In genomic region chr7:6868831-6869230, GRCm38 (mm10) we compare ENCODE assay signal across 24 mouse cellular contexts.
"Had no signal": no experiment of that assay in that cellular context is flagged by ENCODE, and none has a peak within 500 bp of the region (broad histone marks: within the 10 kb centered on the region; RNA-seq: fewer than 3 reads in every experiment).

No protein-coding gene starts in this region.

- DNase-seq: gastrocnemius, adult 2 months; gastrocnemius, postnatal 10 days; gastrocnemius, postnatal 25 days; heart, adult 18-20 months; heart, postnatal 10 days; heart, postnatal 4 days; kidney, adult 18-20 months; kidney, adult 8-10 months; kidney, postnatal 10 days; kidney, postnatal 25 days; kidney, postnatal 4 days; liver; liver, embryonic 13.5 days had no signal

- H3K4me1 ChIP-seq: heart, embryonic 10.5 days; heart, embryonic 12.5 days; intestine, embryonic 15.5 days; limb, embryonic 10.5 days; limb, embryonic 12.5 days; liver, embryonic 13.5 days had no signal

- H3K4me3 ChIP-seq: gastrocnemius, adult 2 months; heart, embryonic 10.5 days; heart, embryonic 12.5 days; hindbrain, embryonic 10.5 days; hindbrain, embryonic 13.5 days; intestine, embryonic 15.5 days; left cerebral cortex, adult 2 months; limb, embryonic 10.5 days; limb, embryonic 12.5 days; liver, embryonic 13.5 days had no signal

- H3K27ac ChIP-seq: gastrocnemius, adult 2 months; heart, embryonic 10.5 days; hindbrain, embryonic 10.5 days; intestine, embryonic 15.5 days; left cerebral cortex, adult 2 months; limb, embryonic 10.5 days; limb, embryonic 12.5 days; liver, embryonic 13.5 days had no signal

- H3K36me3 ChIP-seq: heart, embryonic 10.5 days; heart, embryonic 12.5 days; hindbrain, embryonic 10.5 days; hindbrain, embryonic 13.5 days; intestine, embryonic 15.5 days; limb, embryonic 10.5 days; limb, embryonic 12.5 days; liver, embryonic 13.5 days had no signal

- H3K4me2 ChIP-seq: heart, embryonic 12.5 days; hindbrain, embryonic 13.5 days; intestine, embryonic 15.5 days; limb, embryonic 12.5 days; liver, embryonic 11.5 days; liver, embryonic 13.5 days had no signal

- H3K9me3 ChIP-seq: heart, embryonic 10.5 days; heart, embryonic 12.5 days; hindbrain, embryonic 10.5 days; hindbrain, embryonic 13.5 days; intestine, embryonic 15.5 days; limb, embryonic 10.5 days; limb, embryonic 12.5 days; liver, embryonic 13.5 days had no signal

- H3K27me3 ChIP-seq: heart, embryonic 12.5 days; hindbrain, embryonic 13.5 days; intestine, embryonic 15.5 days; limb, embryonic 12.5 days; liver, embryonic 13.5 days had no signal

- ATAC-seq: inflammation-experienced regulatory T-cells, adult 6 months; intestine, embryonic 15.5 days; intestine, postnatal 0 days had no signal

- H3K9ac ChIP-seq: heart, embryonic 12.5 days; hindbrain, embryonic 13.5 days; intestine, embryonic 15.5 days; limb, embryonic 12.5 days; liver, embryonic 13.5 days had no signal
